Comparison of ENCODE assay signal across 22 mouse cellular contexts in the genomic region with DNA sequence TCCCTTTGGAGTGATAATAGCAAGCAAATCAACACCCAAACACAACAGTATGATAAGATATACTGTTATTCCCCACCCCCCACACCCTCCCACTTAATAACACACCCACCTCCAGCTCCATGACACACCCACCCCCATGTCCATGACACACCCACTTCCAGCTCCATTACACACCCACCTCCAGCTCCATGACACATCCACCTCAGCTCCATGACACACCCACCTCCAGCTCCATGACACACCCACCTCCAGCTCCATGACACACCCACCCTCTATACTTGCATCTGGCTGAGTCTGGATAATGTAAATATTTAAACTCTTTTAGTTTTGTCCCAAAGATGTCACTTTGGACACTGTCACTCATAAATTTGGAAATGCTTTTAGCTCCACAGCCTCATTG.
DNase-seq lines count a peak whose midpoint lies in the region; ATAC-seq and TF ChIP-seq lines count a peak whose summit lies in the region.
"Had no signal": no experiment of that assay in that cellular context is flagged by ENCODE, and none has a peak within 500 bp of the region (broad histone marks: within the 10 kb centered on the region; RNA-seq: fewer than 3 reads in every experiment).

No protein-coding gene starts in this region.

- no peak for TF ChIP-seq RAD21 in MEL (IDR thresholded peaks at IDR 0.05; ENCODE audit: low read depth, low read length)

- H3K4me2 ChIP-seq in stomach, embryonic 15.5 days, result no peak overlapping the region
- H3K4me2 ChIP-seq: forebrain, embryonic 15.5 days; heart, embryonic 15.5 days; hindbrain, embryonic 13.5 days; liver, embryonic 13.5 days; midbrain, embryonic 13.5 days; neural tube, embryonic 13.5 days had no signal

- DNase-seq in 3134 (ENCODE audit: extremely low read depth, insufficient read length, low spot score) (peak; percentile 13), MEL (ENCODE audit: low read depth, low spot score) (peak; percentile 13)
- DNase-seq in c-Kit-positive CD71-positive TER-119-positive erythroid progenitor cells, embryonic 14.5 days (ENCODE audit: low spot score), result peak; percentile 9
- no peak for DNase-seq in layer of hippocampus, adult 11-12 months (ENCODE audit: low spot score)
- DNase-seq in left cerebral cortex, adult 11 months (ENCODE audit: low spot score), result no peak
- DNase-seq: adrenal gland, adult 8-10 months; cerebellum, adult 9-10 months; gastrocnemius, postnatal 25 days; heart, postnatal 36 days; kidney, postnatal 10 days; liver, embryonic 13.5 days; lung, adult 2 months; lung, postnatal 14 days had no signal

- no peak overlapping the region for H3K4me3 ChIP-seq in MEL (ENCODE audit: control insufficient read depth in 1 of 2, insufficient read depth in 1 of 2, low read depth in 2 of 2, low read length in 2 of 2)
- H3K4me3 ChIP-seq in stomach, embryonic 15.5 days (replicated peaks), result no peak overlapping the region
- H3K4me3 ChIP-seq: forebrain, embryonic 15.5 days; heart, embryonic 15.5 days; hindbrain, embryonic 13.5 days; layer of hippocampus, adult 2 months; liver, embryonic 13.5 days; midbrain, embryonic 13.5 days; myocyte; neural tube, embryonic 13.5 days had no signal

- H3K27ac ChIP-seq in MEL (ENCODE audit: control insufficient read depth, low read depth, low read length), result no peak overlapping the region
- no peak overlapping the region for H3K27ac ChIP-seq in stomach, embryonic 15.5 days
- H3K27ac ChIP-seq: forebrain, embryonic 15.5 days; heart, embryonic 15.5 days; hindbrain, embryonic 13.5 days; layer of hippocampus, adult 2 months; liver, embryonic 13.5 days; midbrain, embryonic 13.5 days; neural tube, embryonic 13.5 days had no signal

- no peak for TF ChIP-seq POLR2A in MEL (IDR thresholded peaks at IDR 0.05; ENCODE audit: control insufficient read depth in 1 of 2, insufficient read depth in 1 of 2, low read depth in 1 of 2, low read length in 2 of 2, poor library complexity in 1 of 2)

- no peak for TF ChIP-seq EP300 in MEL (IDR thresholded peaks at IDR 0.05; ENCODE audit: low read depth in 1 of 2, low read length in 2 of 2)

- no peaks in the 10 kb centered on the region for H3K27me3 ChIP-seq in MEL (ENCODE audit: control insufficient read depth in 1 of 2, insufficient read depth in 2 of 2, low read length in 2 of 2)
- no peaks in the 10 kb centered on the region for H3K27me3 ChIP-seq in stomach, embryonic 15.5 days (replicated peaks)
- H3K27me3 ChIP-seq: forebrain, embryonic 15.5 days; heart, embryonic 15.5 days; hindbrain, embryonic 13.5 days; liver, embryonic 13.5 days; midbrain, embryonic 13.5 days; neural tube, embryonic 13.5 days had no signal

- TF ChIP-seq CTCF in MEL (IDR thresholded peaks at IDR 0.05 in 2 of 3, conservative IDR thresholded peaks at IDR 0.05 in 1 of 3; ENCODE audit: control insufficient read depth in 1 of 3, insufficient read depth in 1 of 3, low read depth in 2 of 3, low read length in 3 of 3, poor library complexity in 1 of 3, severe bottlenecking in 1 of 3), result no peak

- H3K9ac ChIP-seq in MEL (ENCODE audit: control insufficient read depth, low read depth, low read length, poor library complexity, severe bottlenecking), result no peak overlapping the region
- H3K9ac ChIP-seq in stomach, embryonic 15.5 days, result no peak overlapping the region
- H3K9ac ChIP-seq: forebrain, embryonic 15.5 days; heart, embryonic 15.5 days; hindbrain, embryonic 13.5 days; liver, embryonic 13.5 days; midbrain, embryonic 13.5 days; neural tube, embryonic 13.5 days had no signal

- H3K79me2 ChIP-seq in MEL (ENCODE audit: control insufficient read depth, insufficient read depth, low read length, poor library complexity), result no peaks in the 10 kb centered on the region

- H3K9me3 ChIP-seq in MEL (replicated peaks; ENCODE audit: insufficient read depth, low read length), result no peaks in the 10 kb centered on the region
- no peaks in the 10 kb centered on the region for H3K9me3 ChIP-seq in stomach, embryonic 15.5 days
- H3K9me3 ChIP-seq: forebrain, embryonic 15.5 days; heart, embryonic 15.5 days; hindbrain, embryonic 13.5 days; liver, embryonic 13.5 days; midbrain, embryonic 13.5 days; neural tube, embryonic 13.5 days had no signal

- ATAC-seq in stomach, embryonic 15.5 days (ENCODE audit: insufficient read depth, low FRiP score, low read depth), result peak; percentile 60; the same call in 1 of the 2 replicates
- ATAC-seq in monocyte, adult 5-6 weeks (replicated peaks; ENCODE audit: insufficient number of reproducible peaks, low FRiP score, low TSS enrichment, poor library complexity, severe bottlenecking), result no peak
- ATAC-seq: forebrain, embryonic 15.5 days; midbrain, embryonic 13.5 days had no signal

- no peaks in the 10 kb centered on the region for H3K4me1 ChIP-seq in MEL (ENCODE audit: control insufficient read depth in 1 of 2, insufficient read depth in 2 of 2, low read length in 2 of 2)
- no peaks in the 10 kb centered on the region for H3K4me1 ChIP-seq in stomach, embryonic 15.5 days
- H3K4me1 ChIP-seq: forebrain, embryonic 15.5 days; heart, embryonic 15.5 days; hindbrain, embryonic 13.5 days; liver, embryonic 13.5 days; midbrain, embryonic 13.5 days; neural tube, embryonic 13.5 days had no signal

- no peaks in the 10 kb centered on the region for H3K36me3 ChIP-seq in MEL (ENCODE audit: control insufficient read depth in 1 of 2, insufficient read depth in 2 of 2, low read length in 2 of 2)
- no peaks in the 10 kb centered on the region for H3K36me3 ChIP-seq in stomach, embryonic 15.5 days
- H3K36me3 ChIP-seq: forebrain, embryonic 15.5 days; heart, embryonic 15.5 days; hindbrain, embryonic 13.5 days; liver, embryonic 13.5 days; midbrain, embryonic 13.5 days; neural tube, embryonic 13.5 days had no signal

TF ChIP-seq in MEL, 35 proteins besides CTCF, POLR2A, EP300 and RAD21:
- no peak for TF ChIP-seq MAFK (IDR thresholded peaks at IDR 0.05; ENCODE audit: borderline replicate concordance, low read depth, low read length)

Comparison
In these comparisons a context has a peak if more than half of its experiments do, and no peak if none do; other contexts are left out.
1. DNase-seq: peak in 3134 (single experiment), MEL (single experiment) and c-Kit-positive CD71-positive TER-119-positive erythroid progenitor cells, embryonic 14.5 days (single experiment); none in layer of hippocampus, adult 11-12 months (single experiment) and left cerebral cortex, adult 11 months (single experiment).